Mouse (Mus musculus): ENCODE measurements around the gene Nupr1.

DNA sequence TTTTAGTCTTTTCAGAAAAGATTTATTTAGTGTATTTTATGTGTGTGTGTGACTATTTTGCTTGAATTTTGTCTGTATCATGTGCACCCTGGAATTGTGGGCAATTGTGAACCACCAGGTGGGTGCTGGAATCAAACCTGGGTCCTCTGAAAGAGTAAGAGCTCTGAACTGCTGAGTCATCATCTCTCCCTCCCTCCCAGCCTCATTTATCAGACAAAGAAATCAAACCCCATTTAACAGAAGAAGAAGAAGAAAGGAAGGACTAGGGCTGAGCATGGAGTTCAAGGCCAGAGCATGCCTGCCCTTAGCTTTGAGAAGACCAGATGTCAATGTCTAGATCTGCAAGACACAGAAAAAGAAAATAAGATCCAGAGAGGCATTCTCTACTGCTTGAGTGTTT is 4.7 kb upstream of the Nupr1 start:
- no peak for TF ChIP-seq POLR2A (IDR thresholded peaks at IDR 0.05; ENCODE audit: insufficient read depth, low read depth, low read length)
- no peak for TF ChIP-seq CTCF (IDR thresholded peaks at IDR 0.05; ENCODE audit: insufficient read depth, low read depth, low read length)
